9 mouse cellular contexts compared by ENCODE assay signal in the genomic region with DNA sequence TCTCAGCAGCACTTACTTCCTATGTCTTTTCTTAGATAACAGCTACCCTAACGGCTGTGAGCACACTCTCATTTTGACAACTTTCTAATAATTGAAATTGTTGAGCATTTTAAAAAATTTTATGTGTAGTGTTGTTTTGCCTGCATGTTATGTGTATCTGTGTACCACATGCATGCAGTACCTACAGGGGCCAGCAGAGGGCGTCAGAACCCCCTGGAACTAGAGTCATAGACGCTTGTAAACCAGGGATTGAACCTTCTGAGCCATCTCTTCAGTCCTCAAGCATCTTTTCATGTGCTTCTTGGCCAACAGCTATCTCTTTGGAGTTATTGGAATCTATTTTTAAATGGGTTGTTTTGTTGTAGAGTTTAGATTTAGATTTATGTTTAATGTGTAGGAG. TPM values are rescaled to one million over a fixed set of nuclear protein-coding genes. Genes with fewer than 3 reads are reported as not detected.
DNase-seq lines count a peak whose midpoint lies in the region; TF ChIP-seq lines count a peak whose summit lies in the region.
"Had no signal": no experiment of that assay in that cellular context is flagged by ENCODE, and none has a peak within 500 bp of the region (broad histone marks: within the 10 kb centered on the region; RNA-seq: fewer than 3 reads in every experiment).

No protein-coding gene starts in this region.

- H3K4me3 ChIP-seq in left cerebral cortex, adult 2 months: no peak overlapping the region

- DNase-seq in cerebellum, postnatal 10 days: peak; percentile 62 to 74
- no peak for DNase-seq in cerebellum, adult 11-12 months
- peak; percentile 38 to 58 for DNase-seq in left cerebral cortex, adult 2 months (ENCODE audit: extremely low spot score in 1 of 2, low spot score in 2 of 2)
- no peak for DNase-seq in left cerebral cortex, adult 8-10 months (ENCODE audit: low spot score in 2 of 2)
- peak; percentile 20 for DNase-seq in adipocyte (ENCODE audit: low spot score)
- DNase-seq in induced T-regulatory cell, adult 2 months (ENCODE audit: low read depth): peak; percentile 64
- peak; percentile 25 for DNase-seq in lung, postnatal 25 days (ENCODE audit: low spot score)
- peak; percentile 61 for DNase-seq in thymus, postnatal 25 days

- intact Hi-C loops in left cerebral cortex, adult 2 months (cut with DNase I): loop anchor here (5.0 kb wide), 1 partner anchor 175 kb away; a partner anchor contains a TSS

- TF ChIP-seq CTCF in left cerebral cortex, adult 2 months (IDR thresholded peaks at IDR 0.05): peak; percentile 74

- peak overlapping the region; percentile 10; the same call in 1 of the 2 replicates for H3K27ac ChIP-seq in left cerebral cortex, adult 2 months

RNA-seq across cellular contexts. Expression of a gene that starts 15.6 kb away (rescaled TPM):
- total RNA-seq in left cerebral cortex, adult 2 months (2021): 10 to 100 TPM; 19.4 to 23.5 TPM
- total RNA-seq in left cerebral cortex, adult 8-10 months (2022): 10 to 100 TPM; 21.3 to 24.5 (median 22.5) TPM

RNA-seq across cellular contexts. Expression of a gene that starts 34.2 kb away (rescaled TPM):
- total RNA-seq in left cerebral cortex, adult 2 months (2021): not detected
- total RNA-seq in left cerebral cortex, adult 8-10 months (2022): under 1 TPM in 1 of 4 experiments, not detected in 3; 0.13 TPM
- total RNA-seq: heart, postnatal 36 days had no signal

RNA-seq across cellular contexts. Expression of a gene that starts 40.9 kb away (rescaled TPM):
- total RNA-seq in left cerebral cortex, adult 2 months (2021): not detected
- total RNA-seq in left cerebral cortex, adult 8-10 months (2022): under 1 TPM in 1 of 4 experiments, not detected in 3; 0.30 TPM
- total RNA-seq: heart, postnatal 36 days had no signal

Comparison
In these comparisons a context has a peak if more than half of its experiments do, and no peak if none do; other contexts are left out.
1. DNase-seq: peak in cerebellum, postnatal 10 days (2 of 2), left cerebral cortex, adult 2 months (2 of 2), adipocyte (single experiment), induced T-regulatory cell, adult 2 months (single experiment), lung, postnatal 25 days (single experiment) and thymus, postnatal 25 days (single experiment); none in cerebellum, adult 11-12 months (single experiment) and left cerebral cortex, adult 8-10 months (0 of 2).